Mouse (Mus musculus): ENCODE results near the gene Unc5a. TPM values are rescaled to one million over a fixed set of nuclear protein-coding genes. Genes with fewer than 3 reads are reported as not detected.

The Unc5a gene
- polyA plus RNA-seq, 1 experiment from 2014 or later, result 0.99 TPM

DNA sequence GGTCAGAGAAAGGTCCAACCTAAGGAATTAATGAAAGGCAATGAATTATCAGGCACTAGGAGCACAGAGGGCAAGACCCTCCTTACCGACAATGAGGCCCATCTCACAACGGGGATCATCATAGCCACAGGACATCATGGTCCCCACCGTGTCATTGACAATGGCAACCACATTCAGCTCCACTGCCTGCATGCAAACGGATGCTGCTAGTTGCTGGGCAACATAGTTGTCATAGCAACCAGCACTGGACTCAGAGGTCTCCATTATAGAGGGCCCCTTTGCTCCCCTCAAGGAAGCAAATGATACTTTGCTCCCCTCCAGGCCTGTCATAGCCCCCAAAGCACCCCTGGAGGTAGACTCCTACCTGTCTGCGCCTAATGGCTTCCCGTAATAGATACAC lies 59.4 kb downstream of the Unc5a start:
- Histone ChIP-seq H3K36me3 (no peaks in the 10 kb centered on the region), H3K4me3 (no peak overlapping the region), H3K9me3 (no peaks in the 10 kb centered on the region), H3K27ac (no peak overlapping the region), H3K27me3 (no peaks in the 10 kb centered on the region), H3K4me2 (no peak overlapping the region), H3K9ac (no peak overlapping the region), H3K4me1 (0 out of 2 replicates have a peak, but pooled peaks cover 3% of the 10 kb centered on the region)
- no peak for ATAC-seq (ENCODE audit: insufficient number of reproducible peaks, low FRiP score, low TSS enrichment, low read depth)
- WGBS, result 76% methylated on average over 6 of the region's 6 CpGs

DNA sequence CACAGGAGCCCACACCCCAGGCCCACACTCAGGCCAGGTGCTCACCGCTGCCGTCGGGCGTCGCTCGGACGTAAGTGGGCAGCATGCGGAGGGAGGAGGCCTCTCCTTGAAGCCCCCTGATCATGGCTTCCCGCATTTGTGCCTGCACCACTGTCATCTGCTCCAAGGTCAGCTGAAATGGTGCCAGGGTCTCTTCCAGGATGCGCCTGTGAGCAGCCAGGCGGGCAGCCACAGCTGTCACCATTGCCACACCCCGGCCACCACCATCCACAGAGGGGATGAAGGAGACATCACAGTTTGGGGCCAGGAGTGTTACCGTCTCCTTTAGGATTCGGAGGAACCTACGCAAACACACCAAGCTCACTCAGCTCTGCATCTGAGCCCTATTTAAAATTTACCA lies 61.9 kb downstream of the Unc5a start:
- WGBS, result 89% methylated on average over 15 of the region's 15 CpGs

DNA sequence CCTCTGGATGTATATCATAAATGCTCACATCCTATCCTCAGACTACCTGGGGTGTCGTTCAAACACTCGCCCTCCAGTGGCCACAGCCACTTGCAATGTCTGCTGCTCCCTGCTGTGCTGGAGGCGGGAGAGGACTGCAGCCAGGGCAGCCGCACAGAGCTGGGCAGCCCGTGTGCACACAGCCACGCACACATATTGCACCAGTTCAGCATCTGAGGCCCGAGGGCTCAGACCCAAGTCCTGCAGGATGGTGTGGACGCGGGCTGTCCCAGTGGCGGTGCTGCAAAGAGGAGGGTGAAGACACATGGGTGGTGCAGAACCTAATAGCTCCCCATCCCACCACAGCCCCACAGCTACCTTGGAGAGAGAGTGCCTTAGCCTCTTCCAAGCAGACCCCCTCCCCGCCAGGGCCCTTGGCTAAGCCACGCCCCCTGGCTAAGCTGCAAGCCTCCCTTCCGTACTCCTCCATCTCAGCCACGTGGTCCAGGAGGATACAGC lies 62.8 kb downstream of the Unc5a start:
- no peak overlapping the region for H3K4me2 ChIP-seq
- H3K36me3 ChIP-seq, result no peaks in the 10 kb centered on the region
- no peak for ATAC-seq (ENCODE audit: insufficient number of reproducible peaks, low FRiP score, low TSS enrichment, low read depth)
- no peak overlapping the region for H3K4me3 ChIP-seq
- WGBS, result 6% methylated on average over 14 of the region's 14 CpGs
- no peak overlapping the region for H3K27ac ChIP-seq
- 0 out of 2 replicates have a peak, but pooled peaks cover 3% of the 10 kb centered on the region for H3K4me1 ChIP-seq
- no peak overlapping the region for H3K9ac ChIP-seq
- no peaks in the 10 kb centered on the region for H3K27me3 ChIP-seq
- H3K9me3 ChIP-seq, result no peaks in the 10 kb centered on the region

More for the DNA sequence above, 61.9 kb downstream of the Unc5a start:
- Histone ChIP-seq H3K4me3 (no peak overlapping the region), H3K9ac (no peak overlapping the region), H3K36me3 (no peaks in the 10 kb centered on the region), H3K27ac (no peak overlapping the region), H3K4me2 (no peak overlapping the region), H3K4me1 (0 out of 2 replicates have a peak, but pooled peaks cover 3% of the 10 kb centered on the region), H3K9me3 (no peaks in the 10 kb centered on the region), H3K27me3 (no peaks in the 10 kb centered on the region)
- no peak for ATAC-seq (ENCODE audit: insufficient number of reproducible peaks, low FRiP score, low TSS enrichment, low read depth)

DNA sequence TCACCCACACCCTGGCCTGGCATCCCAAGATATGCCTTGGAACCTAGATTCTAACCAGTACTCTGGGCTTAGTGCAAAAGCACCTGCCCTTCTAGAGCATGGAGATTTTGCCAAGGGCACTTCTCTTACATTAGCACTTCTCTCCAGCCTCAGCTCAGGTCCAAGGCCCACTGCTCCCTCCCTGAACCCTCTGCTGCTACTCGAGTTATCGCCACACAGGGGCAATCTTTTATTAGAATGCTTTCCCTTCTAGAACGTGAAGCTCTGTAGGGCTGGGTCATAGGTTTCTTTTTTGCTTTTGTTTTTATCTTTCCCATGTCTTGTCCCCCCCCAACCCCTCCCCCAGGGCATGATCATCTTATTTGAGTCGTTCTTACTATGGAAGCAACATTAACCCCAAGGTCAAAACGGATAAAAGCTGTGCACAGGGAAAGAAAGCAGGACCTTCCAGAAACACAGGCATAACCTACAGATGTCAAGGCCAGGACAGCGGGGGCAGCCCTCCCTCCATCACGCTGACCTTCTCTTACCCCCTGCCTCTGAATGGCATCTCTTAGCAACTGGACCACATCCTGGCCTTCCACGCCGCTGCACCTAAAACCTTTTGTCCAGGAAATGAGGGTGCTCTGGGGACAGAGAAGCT lies 64.6 kb downstream of the Unc5a start:
- Histone ChIP-seq H3K9me3 (no peaks in the 10 kb centered on the region), H3K27ac (no peak overlapping the region), H3K27me3 (no peaks in the 10 kb centered on the region), H3K9ac (no peak overlapping the region), H3K4me1 (0 out of 2 replicates have a peak, but pooled peaks cover 3% of the 10 kb centered on the region), H3K4me2 (no peak overlapping the region), H3K4me3 (no peak overlapping the region), H3K36me3 (no peaks in the 10 kb centered on the region)
- ATAC-seq (ENCODE audit: insufficient number of reproducible peaks, low FRiP score, low TSS enrichment, low read depth), result no peak
- 32% methylated on average over 9 of the region's 9 CpGs for WGBS

DNA sequence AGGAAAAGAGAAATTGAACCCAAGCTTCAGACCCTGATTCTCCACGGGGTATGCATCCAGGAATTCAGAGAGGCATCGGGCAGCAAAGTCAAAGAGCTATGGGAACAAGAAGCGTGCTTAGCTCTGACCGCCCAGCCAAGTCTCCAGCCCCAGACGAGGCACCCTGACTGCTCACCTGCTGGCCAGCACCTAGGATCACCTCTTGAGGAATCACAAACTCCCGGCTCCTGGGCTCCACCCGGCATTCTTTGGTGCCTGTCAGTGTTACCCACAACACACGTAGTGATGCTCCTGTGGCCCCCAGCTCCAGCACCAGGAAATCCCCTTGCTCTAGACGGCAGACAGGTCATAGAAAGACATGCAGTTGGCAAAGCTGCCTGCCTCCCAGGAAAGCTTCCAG lies 65.2 kb downstream of the Unc5a start:
- Histone ChIP-seq H3K4me2 (no peak overlapping the region), H3K9me3 (no peaks in the 10 kb centered on the region), H3K4me3 (no peak overlapping the region), H3K36me3 (no peaks in the 10 kb centered on the region), H3K9ac (no peak overlapping the region), H3K4me1 (0 out of 2 replicates have a peak, but pooled peaks cover 3% of the 10 kb centered on the region), H3K27me3 (no peaks in the 10 kb centered on the region), H3K27ac (no peak overlapping the region)
- ATAC-seq (ENCODE audit: insufficient number of reproducible peaks, low FRiP score, low TSS enrichment, low read depth), result no peak
- WGBS, result 70% methylated on average over 9 of the region's 9 CpGs

DNA sequence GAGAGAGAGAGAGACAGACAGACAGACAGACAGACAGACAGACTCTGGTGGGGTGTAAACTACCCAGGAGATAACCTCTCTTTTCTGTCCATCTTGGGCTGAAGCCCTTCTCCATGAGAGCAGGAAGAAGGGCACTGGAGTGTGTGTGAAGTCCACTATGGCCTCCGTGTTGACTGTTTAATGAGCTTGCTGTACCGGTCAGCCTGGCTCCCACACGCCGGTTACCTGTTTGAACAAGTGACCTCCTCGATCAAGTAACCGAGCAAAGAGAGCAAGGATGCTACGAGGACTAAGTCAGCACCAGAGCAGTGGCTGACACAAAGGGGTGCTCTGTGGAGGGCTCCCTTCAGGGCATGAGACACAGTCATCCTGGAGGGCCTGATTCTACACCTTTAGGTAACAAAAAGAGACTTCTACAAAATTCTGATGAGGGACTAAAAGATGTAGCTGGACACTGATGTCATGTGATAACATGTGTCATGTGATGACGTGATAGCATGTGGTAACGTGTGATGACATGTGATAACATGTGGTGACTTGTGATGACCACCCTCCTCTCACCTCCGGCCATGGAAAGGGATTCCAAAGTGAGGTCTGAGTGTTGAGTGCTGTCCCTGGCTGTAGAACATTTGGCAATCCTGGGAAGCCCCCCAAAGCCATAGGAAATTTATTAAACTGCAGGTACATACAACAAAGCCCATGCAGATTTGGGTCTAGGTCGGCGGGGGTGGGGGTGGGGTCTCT lies 68.1 kb downstream of the Unc5a start:
- no peak overlapping the region for H3K9ac ChIP-seq
- WGBS, result 76% methylated on average over 12 of the region's 12 CpGs

DNA sequence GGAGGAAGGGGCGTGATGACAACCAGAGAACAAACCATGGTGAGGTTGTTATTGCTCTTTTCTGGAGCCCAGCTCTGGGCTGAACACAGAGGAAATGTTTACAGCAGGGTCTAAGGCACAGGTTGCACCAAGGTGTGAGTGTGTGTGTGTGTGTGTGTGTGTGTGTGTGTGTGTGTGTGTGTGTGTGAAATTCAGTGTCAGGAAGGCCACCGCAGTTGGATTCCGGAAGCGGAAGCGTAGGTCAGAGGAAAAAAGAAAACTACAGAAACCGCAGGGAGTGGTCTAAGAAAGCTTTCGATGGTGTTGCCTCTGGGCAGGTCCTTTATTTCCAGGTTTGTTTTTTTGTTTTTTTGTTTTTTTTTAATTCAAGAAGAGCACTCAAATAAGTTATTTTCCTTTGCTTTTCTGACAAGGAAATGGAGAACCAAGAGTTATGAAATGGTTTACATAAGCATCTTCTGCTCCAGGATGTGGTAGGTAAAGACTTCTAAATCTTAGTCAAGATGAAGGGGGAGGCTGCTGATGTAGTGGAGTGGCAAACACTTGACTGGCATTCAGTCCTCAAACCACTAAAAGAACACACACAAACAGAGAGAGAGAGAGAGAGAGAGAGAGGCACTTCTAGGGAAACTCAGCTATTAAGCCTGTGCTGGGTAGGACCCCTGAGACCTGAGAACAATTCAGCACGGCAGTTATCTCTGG lies 68.8 kb downstream of the Unc5a start:
- H3K4me1 ChIP-seq, result no peaks in the 10 kb centered on the region
- no peaks in the 10 kb centered on the region for H3K36me3 ChIP-seq
- H3K27me3 ChIP-seq, result no peaks in the 10 kb centered on the region
- H3K27ac ChIP-seq, result no peak overlapping the region
- 80% methylated on average over 7 of the region's 8 CpGs for WGBS
- H3K4me2 ChIP-seq, result no peak overlapping the region
- ATAC-seq (ENCODE audit: insufficient number of reproducible peaks, low FRiP score, low TSS enrichment, low read depth), result no peak
- H3K9me3 ChIP-seq, result no peaks in the 10 kb centered on the region
- H3K4me3 ChIP-seq, result no peak overlapping the region
- H3K9ac ChIP-seq, result no peak overlapping the region

More for the DNA sequence above, 68.1 kb downstream of the Unc5a start:
- no peak for ATAC-seq (ENCODE audit: insufficient number of reproducible peaks, low FRiP score, low TSS enrichment, low read depth)
- Histone ChIP-seq H3K4me3 (no peak overlapping the region), H3K27ac (no peak overlapping the region), H3K4me1 (no peaks in the 10 kb centered on the region), H3K9me3 (no peaks in the 10 kb centered on the region), H3K36me3 (no peaks in the 10 kb centered on the region), H3K27me3 (no peaks in the 10 kb centered on the region), H3K4me2 (no peak overlapping the region)

DNA sequence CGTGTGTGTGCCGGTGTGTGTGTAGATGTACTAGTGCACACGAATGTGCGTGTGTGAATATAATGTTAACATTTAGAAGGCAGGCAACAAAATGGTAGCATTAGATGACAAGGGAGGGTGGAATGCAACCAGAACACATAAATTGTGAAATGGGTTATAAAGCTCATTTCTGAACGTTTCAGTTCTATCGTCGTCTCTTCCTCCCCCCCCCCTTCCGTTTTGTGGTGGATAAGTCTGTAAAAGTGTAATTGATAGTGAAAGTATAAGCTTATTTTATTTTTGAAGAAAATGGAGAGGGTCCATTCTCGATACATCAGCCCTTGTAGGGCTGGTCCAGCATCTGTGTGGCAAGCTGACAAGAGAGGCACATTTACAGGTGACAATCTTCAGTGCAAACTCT lies 69.5 kb downstream of the Unc5a start:
- H3K36me3 ChIP-seq, result no peaks in the 10 kb centered on the region
- H3K27ac ChIP-seq, result no peak overlapping the region
- ATAC-seq (ENCODE audit: insufficient number of reproducible peaks, low FRiP score, low TSS enrichment, low read depth), result no peak
- H3K9ac ChIP-seq, result no peak overlapping the region
- no peak overlapping the region for H3K4me3 ChIP-seq
- H3K27me3 ChIP-seq, result no peaks in the 10 kb centered on the region
- 88% methylated on average over 9 of the region's 9 CpGs for WGBS
- H3K4me2 ChIP-seq, result no peak overlapping the region
- no peaks in the 10 kb centered on the region for H3K4me1 ChIP-seq
- H3K9me3 ChIP-seq, result no peaks in the 10 kb centered on the region

DNA sequence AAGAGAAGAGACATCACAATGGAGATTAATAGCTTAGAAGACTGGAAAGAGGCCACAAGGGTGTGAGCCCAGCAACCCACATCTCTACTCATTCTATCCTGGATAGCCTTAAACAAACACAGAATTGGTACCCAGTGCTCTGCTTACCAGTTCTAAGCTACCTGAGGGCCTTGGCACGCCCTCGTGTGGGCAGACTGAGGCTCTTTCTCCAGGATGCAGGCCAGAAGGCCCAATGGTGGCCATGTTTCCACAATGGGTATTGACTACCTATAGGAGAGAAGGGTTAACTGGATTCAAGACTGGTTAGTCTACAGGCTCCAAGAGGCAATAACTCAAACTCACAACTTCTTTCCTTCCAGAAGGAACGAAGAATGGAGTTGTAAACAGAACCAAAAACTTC lies 70.0 kb downstream of the Unc5a start:
- no peaks in the 10 kb centered on the region for H3K4me1 ChIP-seq
- no peak overlapping the region for H3K4me3 ChIP-seq
- H3K27ac ChIP-seq, result no peak overlapping the region
- WGBS, result 50% methylated on average over 3 of the region's 3 CpGs
- H3K9me3 ChIP-seq, result no peaks in the 10 kb centered on the region
- H3K36me3 ChIP-seq, result no peaks in the 10 kb centered on the region
- H3K27me3 ChIP-seq, result no peaks in the 10 kb centered on the region
- ATAC-seq (ENCODE audit: insufficient number of reproducible peaks, low FRiP score, low TSS enrichment, low read depth), result no peak
- H3K4me2 ChIP-seq, result no peak overlapping the region
- no peak overlapping the region for H3K9ac ChIP-seq

DNA sequence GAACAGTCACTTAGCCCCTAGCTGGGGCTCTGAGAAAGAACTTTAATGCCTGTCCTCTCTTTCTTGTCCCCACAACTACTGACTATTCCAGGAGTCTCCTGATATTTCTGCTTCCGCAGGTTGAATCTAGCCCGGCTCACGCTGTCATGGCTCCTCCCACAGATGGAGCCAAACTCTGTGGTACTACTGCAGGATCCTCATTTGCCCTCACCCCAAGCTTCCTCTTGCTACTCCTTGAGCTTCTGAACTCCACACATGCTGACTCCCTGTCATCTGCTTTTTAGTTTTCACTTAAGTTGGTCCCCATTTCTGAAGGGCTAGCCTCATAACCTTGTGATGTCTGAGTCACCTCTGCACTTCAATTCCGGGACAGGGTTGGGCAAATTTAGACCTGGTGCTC lies 70.8 kb downstream of the Unc5a start:
- ATAC-seq (ENCODE audit: insufficient number of reproducible peaks, low FRiP score, low TSS enrichment, low read depth), result no peak
- WGBS, result 87% methylated on average over 4 of the region's 4 CpGs

DNA sequence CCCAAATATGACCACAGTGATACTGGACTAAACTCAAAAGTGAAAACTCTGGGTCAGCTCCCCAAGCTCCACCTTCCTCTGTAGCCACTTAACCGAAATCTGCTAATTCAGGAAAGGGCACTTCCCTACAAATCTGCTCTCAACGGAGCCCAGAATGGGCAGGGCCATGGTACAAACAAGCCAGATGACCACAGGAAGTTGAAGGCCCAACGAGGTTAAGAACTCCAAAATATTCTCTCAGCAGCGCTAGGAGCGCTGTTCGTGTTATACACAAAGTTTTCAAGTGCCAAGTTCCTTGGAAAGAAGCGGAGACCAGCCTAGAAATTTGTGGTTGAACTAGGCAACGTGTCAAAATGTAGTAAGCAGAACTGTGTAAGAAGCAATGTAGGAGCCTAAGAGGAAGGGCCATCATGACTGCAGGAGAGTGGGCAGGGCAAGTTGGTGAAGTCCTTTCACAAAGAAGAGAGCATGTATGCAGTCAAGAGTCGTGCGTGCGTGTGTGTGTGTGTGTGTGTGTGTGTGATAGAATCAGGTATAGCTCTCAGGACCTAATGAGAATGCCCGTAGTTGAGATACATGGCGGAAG lies 72.1 kb downstream of the Unc5a start, which contains the start of gene Hk3:
Gene Hk3, minus strand, starts transcription at position 192 of the 586 bp plus-strand sequence.
- ATAC-seq (ENCODE audit: insufficient number of reproducible peaks, low FRiP score, low TSS enrichment, low read depth), result no peak
- H3K4me1 ChIP-seq, result no peaks in the 10 kb centered on the region
- H3K9me3 ChIP-seq, result no peaks in the 10 kb centered on the region
- no peak within 1 kb of the TSS for H3K27ac ChIP-seq
- H3K4me3 ChIP-seq, result no peak within 1 kb of the TSS
- H3K36me3 ChIP-seq, result no peaks in the 10 kb centered on the region
- H3K27me3 ChIP-seq, result no peaks in the 10 kb centered on the region
- no peak within 1 kb of the TSS for H3K4me2 ChIP-seq
- H3K9ac ChIP-seq, result no peak within 1 kb of the TSS
- WGBS, result 85% methylated on average over 13 of the region's 13 CpGs

More for the DNA sequence above, 70.8 kb downstream of the Unc5a start:
- Histone ChIP-seq H3K4me2 (no peak overlapping the region), H3K4me3 (no peak overlapping the region), H3K9me3 (no peaks in the 10 kb centered on the region), H3K4me1 (no peaks in the 10 kb centered on the region), H3K27me3 (no peaks in the 10 kb centered on the region), H3K27ac (no peak overlapping the region), H3K9ac (no peak overlapping the region), H3K36me3 (no peaks in the 10 kb centered on the region)

All from limb, embryonic 15.5 days (tissue).